Mouse (Mus musculus) bone marrow, adult 2 months (tissue): Measurements from ENCODE around the gene Mrpl57. TPM values are rescaled to one million over a fixed set of nuclear protein-coding genes. Genes with fewer than 3 reads are reported as not detected.

Experiments
- H3K27ac ChIP-seq: fragments of 200-500 bp; 2 replicates; pipeline ENCODE4 v1.5.1; 2012; ENCODE audit warnings: low read depth, mild to moderate bottlenecking, control low read depth, inconsistent platforms, low read length; ENCODE audit not compliant: control insufficient read depth, poor library complexity, insufficient read depth
- H3K4me1 ChIP-seq: fragments of 200-500 bp; 2 replicates; pipeline ENCODE4 v1.6.1; 2011; ENCODE audit warnings: low read length; ENCODE audit not compliant: control insufficient read depth, insufficient read depth
- H3K4me3 ChIP-seq: fragments of 200-500 bp; replicated peaks from 2 replicates; pipeline ENCODE3; 2011; ENCODE audit warnings: mild to moderate bottlenecking, low read depth, low read length, control low read depth; ENCODE audit not compliant: control insufficient read depth
- CTCF ChIP-seq: fragments of 200-500 bp; IDR thresholded peaks from 2 replicates; pipeline ENCODE4 v1.5.1; 2011; ENCODE audit warnings: low read length, control low read depth; ENCODE audit not compliant: control insufficient read depth, insufficient read depth
- POLR2A ChIP-seq: fragments of 200-500 bp; IDR thresholded peaks from 2 replicates; pipeline ENCODE4 v1.6.1; 2011; ENCODE audit warnings: low read depth, mild to moderate bottlenecking, control low read depth, low read length, borderline replicate concordance; ENCODE audit not compliant: control insufficient read depth
- WGBS: fragments of 180-500 bp; shearing (Covaris S2); methylation state at CpG from one replicate; pipeline ENCODE4 v1.1.7; 2018; 5-methylcytosine and 5-hydroxymethylcytosine counted together
- polyA plus RNA-seq: library from polyadenylated mRNA; stranded (reverse); fragments of >200 nt; gene quantifications from 2 replicates; pipeline ENCODE4 v1.2.4, GENCODE M21; 2011; ENCODE audit warnings: low replicate concordance; ENCODE audit not compliant: missing spikeins, insufficient read depth, insufficient read length

Mrpl57 gene
- polyA plus RNA-seq, 1 experiment = 54.3 TPM

DNA sequence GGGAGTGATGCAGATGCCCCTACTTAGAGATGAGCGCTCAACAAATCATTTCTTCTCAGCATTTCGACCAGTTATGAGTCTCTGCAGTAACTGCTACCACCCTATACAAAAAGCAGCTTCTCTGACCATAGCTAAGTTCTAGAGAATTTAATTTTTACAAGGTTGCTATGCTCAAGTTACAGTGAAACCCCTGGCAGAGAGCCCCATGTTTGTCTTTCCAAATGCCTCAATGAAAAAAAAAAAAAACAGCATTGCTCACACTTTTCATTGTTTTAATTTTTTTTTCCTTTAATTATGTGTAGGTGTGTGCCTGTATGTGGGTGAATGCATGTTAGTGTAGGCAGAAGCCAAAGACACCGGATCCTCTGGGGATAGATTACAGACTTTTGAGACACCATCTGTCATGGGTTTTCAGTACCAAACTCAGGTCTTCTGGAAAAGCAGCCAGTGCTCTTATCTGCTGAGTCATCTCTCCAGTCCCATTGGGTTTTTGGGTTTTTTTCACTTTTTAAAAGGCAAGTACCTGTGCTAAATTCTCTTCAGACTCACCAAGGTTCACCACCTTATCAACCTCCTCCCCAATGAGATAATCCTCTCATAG is 40.7 kb downstream of the Mrpl57 start:
- no peak overlapping the region for H3K27ac ChIP-seq
- H3K4me1 ChIP-seq = peaks cover 1% of the 10 kb centered on the region; the same call in 1 of the 2 replicates
- H3K4me3 ChIP-seq = no peak overlapping the region
- 83% methylated on average over 3 of the region's 3 CpGs for WGBS
- no peak for TF ChIP-seq CTCF
- no peak for TF ChIP-seq POLR2A

DNA sequence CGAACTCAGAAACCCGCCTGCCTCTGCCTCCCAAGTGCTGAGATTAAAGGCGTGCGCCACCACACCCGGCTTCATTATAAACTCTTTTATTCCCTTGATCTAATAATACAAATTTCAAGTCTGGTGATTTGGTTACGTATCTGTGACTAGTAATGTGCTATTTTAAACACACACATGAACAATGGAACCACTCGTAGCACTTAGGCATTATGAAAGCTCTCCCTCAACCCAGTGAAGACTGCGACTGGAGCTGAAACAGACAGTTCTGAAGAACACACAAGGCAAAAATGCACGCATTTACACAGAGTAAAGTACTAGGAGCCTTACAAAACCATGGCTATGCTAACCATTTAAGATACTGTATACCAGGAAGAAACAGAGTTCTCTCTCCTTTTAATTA is 51.9 kb downstream of the Mrpl57 start:
- TF ChIP-seq POLR2A (no peak), CTCF (no peak)
- 90% methylated on average over 9 of the region's 9 CpGs for WGBS
- no peak overlapping the region for H3K27ac ChIP-seq
- no peak overlapping the region for H3K4me3 ChIP-seq
- H3K4me1 ChIP-seq = no peaks in the 10 kb centered on the region

Other genes with a start within 250 kb of the Mrpl57 start
- gene Xpo4, start 160.8 kb upstream of the Mrpl57 start, polyA plus RNA-seq = 6.4 and 10.1 TPM in 2 replicates
- gene Gm49361, start 80.1 kb upstream of the Mrpl57 start, polyA plus RNA-seq = not detected in 2 replicates
- gene Lats2, start 67.8 kb upstream of the Mrpl57 start, polyA plus RNA-seq = 6.1 and 10.6 TPM in 2 replicates
- 75.0 and 138 TPM in 2 replicates for gene Sap18, start 28.1 kb upstream of the Mrpl57 start, polyA plus RNA-seq
- gene Ska3, start within 50 bp of the Mrpl57 start, polyA plus RNA-seq = 8.3 and 14.0 TPM in 2 replicates
- gene Zdhhc20, start 64.0 kb downstream of the Mrpl57 start, polyA plus RNA-seq = 3.7 and 9.3 TPM in 2 replicates
- gene Micu2, start 173.0 kb downstream of the Mrpl57 start, polyA plus RNA-seq = 28.7 and 46.4 TPM in 2 replicates
- not detected in 2 replicates for gene Fgf9, start 244.3 kb downstream of the Mrpl57 start, polyA plus RNA-seq